Mouse (Mus musculus) kidney, postnatal 14 days (tissue): ENCODE measurements at regions not wholly inside any gene's neighbourhood (a gene's known extent, or its start where the extent isn't known, plus 50 kb on each side); places are given as distances from the start of the nearest gene placed in this dataset.

ENCODE experiments used
- DNase-seq: peaks from one replicate; pipeline ENCODE4 v3.0.0; 2022; ENCODE audit warnings: mixed read lengths

- DNase-seq, result peak; percentile 4
Observed at GRCm38 (mm10) chr8:92427801-92428200, 70.4 kb downstream of the Irx5 start.

GRCm38 (mm10) chr8:92437075-92437663 is 79.7 kb downstream of the Irx5 start:
- DNase-seq, result no peak

- peak; percentile 24 for DNase-seq
Observed at GRCm38 (mm10) chr8:92438294-92438693, 80.9 kb downstream of the Irx5 start.

GRCm38 (mm10) chr8:92439713-92440436 is 82.5 kb downstream of the Irx5 start:
- peak; percentile 48 for DNase-seq

GRCm38 (mm10) chr8:92442086-92442485 is 84.7 kb downstream of the Irx5 start:
- no peak for DNase-seq

GRCm38 (mm10) chr8:92459291-92459690 is 101.9 kb downstream of the Irx5 start:
- DNase-seq, result no peak

GRCm38 (mm10) chr8:92460129-92460953 is 102.9 kb downstream of the Irx5 start:
- DNase-seq, result peak; percentile 3

- no peak for DNase-seq
Observed at GRCm38 (mm10) chr8:92469141-92470000, 111.9 kb downstream of the Irx5 start.

GRCm38 (mm10) chr8:92472257-92472656 is 114.8 kb downstream of the Irx5 start:
- DNase-seq, result no peak

GRCm38 (mm10) chr8:92472817-92473216 is 115.4 kb downstream of the Irx5 start:
- DNase-seq, result peak; percentile 32

- no peak for DNase-seq
Observed at GRCm38 (mm10) chr8:92482393-92482792, 125.0 kb downstream of the Irx5 start.

- DNase-seq, result no peak
Observed at GRCm38 (mm10) chr8:92483055-92483765, 125.8 kb downstream of the Irx5 start.

GRCm38 (mm10) chr8:92488526-92489159 is 131.2 kb downstream of the Irx5 start:
- no peak for DNase-seq

GRCm38 (mm10) chr8:92491533-92491932 is 134.1 kb downstream of the Irx5 start:
- DNase-seq, result no peak

- DNase-seq, result no peak
Observed at GRCm38 (mm10) chr8:92493403-92493802, 136.0 kb downstream of the Irx5 start.

- DNase-seq, result peak; percentile 7
Observed at GRCm38 (mm10) chr8:92505552-92506281, 148.3 kb downstream of the Irx5 start.

GRCm38 (mm10) chr8:92506436-92506835 is 149.0 kb downstream of the Irx5 start:
- DNase-seq, result no peak

- no peak for DNase-seq
Observed at GRCm38 (mm10) chr8:92506906-92507305, 149.5 kb downstream of the Irx5 start.

GRCm38 (mm10) chr8:92515385-92515784 is 158.0 kb downstream of the Irx5 start:
- DNase-seq, result no peak

GRCm38 (mm10) chr8:92518031-92518430 is 156.1 kb upstream of the Irx6 start:
- peak; percentile 3 for DNase-seq

- DNase-seq, result no peak
Observed at GRCm38 (mm10) chr8:92518486-92518885, 155.6 kb upstream of the Irx6 start.
